25 mouse cellular contexts compared by ENCODE assay signal in genomic region chr12:31521371-31521770, GRCm38 (mm10). TPM values are rescaled to one million over a fixed set of nuclear protein-coding genes. Genes with fewer than 3 reads are reported as not detected.
DNase-seq lines count a peak whose midpoint lies in the region; ATAC-seq and TF ChIP-seq lines count a peak whose summit lies in the region.
"Had no signal": no experiment of that assay in that cellular context is flagged by ENCODE, and none has a peak within 500 bp of the region (broad histone marks: within the 10 kb centered on the region; RNA-seq: fewer than 3 reads in every experiment).

No protein-coding gene starts in this region.

- 0 out of 4 replicates have a peak overlapping the region, but pooled peaks have one; percentile 28 to 39 for H3K27ac ChIP-seq in heart, embryonic 14.5 days (replicated peaks in 1 of 2; ENCODE audit: control insufficient read depth in 1 of 2, insufficient read depth in 1 of 2, low read depth in 2 of 2, low read length in 2 of 2)
- no peak overlapping the region for H3K27ac ChIP-seq in midbrain, embryonic 14.5 days (replicated peaks; ENCODE audit: low read depth, low read length)
- H3K27ac ChIP-seq in midbrain, embryonic 15.5 days, result no peak overlapping the region
- H3K27ac ChIP-seq: embryonic facial prominence, embryonic 15.5 days; forebrain, embryonic 12.5 days; gastrocnemius, adult 2 months; hindbrain, embryonic 14.5 days; liver, embryonic 14.5 days; neural tube, embryonic 13.5 days had no signal

- no peak overlapping the region for H3K4me2 ChIP-seq in heart, embryonic 14.5 days (ENCODE audit: low read length)
- no peak overlapping the region for H3K4me2 ChIP-seq in midbrain, embryonic 14.5 days (ENCODE audit: low read length)
- no peak overlapping the region for H3K4me2 ChIP-seq in midbrain, embryonic 15.5 days
- H3K4me2 ChIP-seq: embryonic facial prominence, embryonic 15.5 days; forebrain, embryonic 12.5 days; hindbrain, embryonic 14.5 days; neural tube, embryonic 13.5 days had no signal

- ATAC-seq in frontal cortex, adult (ENCODE audit: low TSS enrichment), result peak; percentile 84
- no peak for ATAC-seq in heart, embryonic 14.5 days (ENCODE audit: insufficient number of reproducible peaks, insufficient read depth, low FRiP score, low read depth)
- ATAC-seq in midbrain, embryonic 14.5 days (ENCODE audit: low FRiP score, low TSS enrichment), result no peak; the same call in 1 of the 2 replicates
- ATAC-seq in midbrain, embryonic 15.5 days (replicated peaks), result no peak
- ATAC-seq: inflammation-experienced regulatory T-cells, adult 6 months had no signal

- WGBS in heart, embryonic 14.5 days, result 32% methylated on average over 3 of the region's 3 CpGs
- WGBS in midbrain, embryonic 14.5 days, result 45% methylated on average over 3 of the region's 3 CpGs
- WGBS in midbrain, embryonic 15.5 days, result 40% methylated on average over 3 of the region's 3 CpGs

- intact Hi-C loops in heart, postnatal 36 days (cut with DNase I), result no loop called here

- H3K9ac ChIP-seq in heart, embryonic 14.5 days (ENCODE audit: low read length), result no peak overlapping the region
- H3K9ac ChIP-seq in midbrain, embryonic 14.5 days (replicated peaks; ENCODE audit: low read length), result no peak overlapping the region
- H3K9ac ChIP-seq in midbrain, embryonic 15.5 days, result no peak overlapping the region
- H3K9ac ChIP-seq: embryonic facial prominence, embryonic 15.5 days; forebrain, embryonic 12.5 days; hindbrain, embryonic 14.5 days; liver, embryonic 14.5 days; neural tube, embryonic 13.5 days had no signal

- no peak for TF ChIP-seq POLR2A in brain, embryonic 14.5 days (IDR thresholded peaks at IDR 0.05; ENCODE audit: borderline replicate concordance, extremely low read depth, insufficient read depth, insufficient read length, poor library complexity, severe bottlenecking)

- H3K4me3 ChIP-seq in heart, embryonic 14.5 days (ENCODE audit: control insufficient read depth in 1 of 2, insufficient read depth in 1 of 2, low read depth in 1 of 2, low read length in 2 of 2), result no peak overlapping the region
- H3K4me3 ChIP-seq in midbrain, embryonic 14.5 days (replicated peaks; ENCODE audit: low read depth, low read length), result no peak overlapping the region
- H3K4me3 ChIP-seq in midbrain, embryonic 15.5 days, result no peak overlapping the region
- H3K4me3 ChIP-seq: embryonic facial prominence, embryonic 15.5 days; forebrain, embryonic 12.5 days; gastrocnemius, adult 2 months; neural tube, embryonic 13.5 days had no signal

- no peak for TF ChIP-seq CTCF in brain, embryonic 14.5 days (IDR thresholded peaks at IDR 0.05; ENCODE audit: borderline replicate concordance, extremely low read depth, insufficient read depth, insufficient read length)

- H3K9me3 ChIP-seq in heart, embryonic 14.5 days (ENCODE audit: control insufficient read depth, low read length), result no peaks in the 10 kb centered on the region
- H3K9me3 ChIP-seq in midbrain, embryonic 14.5 days (ENCODE audit: control insufficient read depth, low read length), result no peaks in the 10 kb centered on the region
- H3K9me3 ChIP-seq in midbrain, embryonic 15.5 days, result no peaks in the 10 kb centered on the region
- H3K9me3 ChIP-seq: embryonic facial prominence, embryonic 15.5 days; forebrain, embryonic 12.5 days; neural tube, embryonic 13.5 days had no signal

- peaks cover 14 to 24% of the 10 kb centered on the region in 2 experiments for H3K4me1 ChIP-seq in heart, embryonic 14.5 days (ENCODE audit: control insufficient read depth in 2 of 2, insufficient read depth in 2 of 2, low read length in 2 of 2)
- peaks cover 5% of the 10 kb centered on the region for H3K4me1 ChIP-seq in midbrain, embryonic 14.5 days (ENCODE audit: control insufficient read depth, insufficient read depth, low read length)
- 0 out of 2 replicates have a peak, but pooled peaks cover 4% of the 10 kb centered on the region for H3K4me1 ChIP-seq in midbrain, embryonic 15.5 days
- H3K4me1 ChIP-seq: embryonic facial prominence, embryonic 15.5 days; forebrain, embryonic 12.5 days; neural tube, embryonic 13.5 days had no signal

- no peak for DNase-seq in frontal cortex, postnatal 36 days (ENCODE audit: low spot score in 2 of 2)
- no peak for DNase-seq in heart, postnatal 36 days
- peak; percentile 35 for DNase-seq in midbrain, embryonic 14.5 days
- peak; percentile 44 for DNase-seq in brain, embryonic 14.5 days (ENCODE audit: low read depth)
- DNase-seq: adrenal gland, postnatal 14 days; cerebellum, adult 18-20 months; cerebellum, postnatal 10 days; gastrocnemius, adult 2 months; gastrocnemius, postnatal 36 days; kidney, adult 11 months; kidney, postnatal 14 days; liver; lung, adult 2 months; lung, postnatal 14 days had no signal

- no peaks in the 10 kb centered on the region for H3K27me3 ChIP-seq in heart, embryonic 14.5 days (ENCODE audit: control insufficient read depth, insufficient read depth, low read length)
- no peaks in the 10 kb centered on the region for H3K27me3 ChIP-seq in midbrain, embryonic 14.5 days (ENCODE audit: control insufficient read depth, insufficient read depth, low read length)
- H3K27me3 ChIP-seq in midbrain, embryonic 15.5 days (replicated peaks), result no peaks in the 10 kb centered on the region
- H3K27me3 ChIP-seq: embryonic facial prominence, embryonic 15.5 days; forebrain, embryonic 12.5 days; neural tube, embryonic 13.5 days had no signal

- no peaks in the 10 kb centered on the region for H3K36me3 ChIP-seq in heart, embryonic 14.5 days (ENCODE audit: control insufficient read depth, insufficient read depth, low read length)
- no peaks in the 10 kb centered on the region for H3K36me3 ChIP-seq in midbrain, embryonic 14.5 days (ENCODE audit: control insufficient read depth, insufficient read depth, low read length)
- H3K36me3 ChIP-seq in midbrain, embryonic 15.5 days (replicated peaks), result no peaks in the 10 kb centered on the region
- H3K36me3 ChIP-seq: embryonic facial prominence, embryonic 15.5 days; forebrain, embryonic 12.5 days; neural tube, embryonic 13.5 days had no signal

RNA-seq across cellular contexts. Expression of gene Cbll1, which starts 22.0 kb away (rescaled TPM):
- 10.8 and 12.6 TPM in 2 replicates for polyA plus RNA-seq in heart, embryonic 14.5 days (2014; fragmentation: Nextera tagmentation; extraction: Ambion mirVana)
- 10 to 100 TPM in 1 of 2 experiments, 1 to 10 TPM in 1; 9.6 to 10.6 TPM for total RNA-seq in heart, postnatal 36 days (2021)
- polyA plus RNA-seq in midbrain, embryonic 14.5 days (2014; fragmentation: Nextera tagmentation; extraction: Ambion mirVana), result 22.0 and 22.9 TPM in 2 replicates
- polyA plus RNA-seq in midbrain, embryonic 15.5 days (2015; fragmentation: Nextera tagmentation; extraction: Ambion mirVana), result 17.9 and 19.8 TPM in 2 replicates
- 12.7 and 19.6 TPM in 2 replicates for polyA plus RNA-seq in brain, embryonic 14.5 days (2012; rRNA removed)

RNA-seq across cellular contexts. Expression of gene Slc26a4, which starts 38.4 kb away (rescaled TPM):
- 0.19 and 0.32 TPM in 2 replicates for polyA plus RNA-seq in heart, embryonic 14.5 days (2014; fragmentation: Nextera tagmentation; extraction: Ambion mirVana)
- total RNA-seq in heart, postnatal 36 days (2021), result under 1 TPM; 0.08 to 0.11 TPM
- 0.07 TPM in 1 of 2 replicates, not detected in the other for polyA plus RNA-seq in midbrain, embryonic 14.5 days (2014; fragmentation: Nextera tagmentation; extraction: Ambion mirVana)
- polyA plus RNA-seq in midbrain, embryonic 15.5 days (2015; fragmentation: Nextera tagmentation; extraction: Ambion mirVana), result 0.09 and 0.14 TPM in 2 replicates
- 0.05 and 0.08 TPM in 2 replicates for polyA plus RNA-seq in brain, embryonic 14.5 days (2012; rRNA removed)
- total RNA-seq: common myeloid progenitor, adult 5-6 weeks; gastrocnemius, adult 2 months; gastrocnemius, postnatal 36 days; megakaryocyte progenitor cell, adult 5-6 weeks had no signal
- polyA plus RNA-seq: forebrain, embryonic 12.5 days; hindbrain, embryonic 14.5 days; inflammation-experienced regulatory T-cells, adult 6 months; liver, embryonic 14.5 days had no signal

Comparison
In these comparisons a context has a peak if more than half of its experiments do, and no peak if none do; other contexts are left out.
1. DNase-seq: peak in midbrain, embryonic 14.5 days (single experiment) and brain, embryonic 14.5 days (single experiment); none in frontal cortex, postnatal 36 days (0 of 2) and heart, postnatal 36 days (0 of 2).
2. H3K27ac ChIP-seq: peak in heart, embryonic 14.5 days (2 of 2); none in midbrain, embryonic 14.5 days (single experiment) and midbrain, embryonic 15.5 days (single experiment).